Mouse (Mus musculus) R1 (cell line): ENCODE results near the gene Lonrf2.
A peak's percentile ranks its signal among the peaks of the same experiment; 100 is the strongest.

Experiments
- DNase-seq: peaks from one replicate; pipeline ENCODE4 v3.0.0-alpha.2; 2018; ENCODE audit warnings: low read depth, low spot score

Gene Lonrf2

DNA sequence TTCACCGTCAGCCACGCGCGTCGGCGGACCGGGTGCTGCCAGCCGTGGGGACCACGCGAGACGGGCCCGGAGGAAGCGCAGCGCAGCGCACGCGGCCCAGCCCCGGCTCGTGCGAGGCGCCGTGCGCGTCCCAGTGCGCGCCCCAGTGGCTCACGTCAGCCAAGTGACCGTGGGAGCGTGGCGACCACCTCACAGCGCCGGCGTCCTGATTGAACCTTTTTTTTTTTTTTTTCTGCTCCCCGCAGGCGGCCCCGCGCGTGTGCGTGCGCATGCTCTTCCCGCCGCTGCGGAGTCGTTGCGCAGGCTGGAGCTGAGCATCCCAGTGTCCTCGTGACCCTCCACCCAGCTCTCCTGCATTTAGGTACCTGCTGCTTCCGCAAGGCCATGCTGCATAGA lies at the start of gene Lonrf2:
Lonrf2 (minus strand) TSS at position 235 of the 396 bp plus-strand sequence.
- DNase-seq: peak; percentile 53

DNA sequence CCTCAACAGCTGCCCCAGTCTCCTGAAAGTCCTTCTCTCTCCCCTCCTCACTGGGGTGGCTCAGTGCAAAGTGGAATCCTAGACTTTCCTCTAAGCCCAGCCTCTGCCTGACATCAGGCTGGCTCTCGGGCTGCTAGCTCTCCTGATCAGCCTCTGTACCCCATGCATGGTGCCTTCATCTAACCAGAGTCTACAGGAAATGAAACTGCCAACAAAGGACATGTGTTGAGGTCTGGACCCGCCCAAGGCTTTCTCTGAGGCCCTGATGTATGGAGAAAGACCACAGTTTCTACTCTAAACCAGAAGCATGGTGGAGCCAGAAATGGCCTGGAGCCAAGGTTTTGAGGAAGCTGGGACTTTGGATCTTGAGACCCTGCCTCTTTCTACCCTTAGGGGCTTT lies 49.4 kb upstream of the Lonrf2 start:
- DNase-seq: no peak

DNA sequence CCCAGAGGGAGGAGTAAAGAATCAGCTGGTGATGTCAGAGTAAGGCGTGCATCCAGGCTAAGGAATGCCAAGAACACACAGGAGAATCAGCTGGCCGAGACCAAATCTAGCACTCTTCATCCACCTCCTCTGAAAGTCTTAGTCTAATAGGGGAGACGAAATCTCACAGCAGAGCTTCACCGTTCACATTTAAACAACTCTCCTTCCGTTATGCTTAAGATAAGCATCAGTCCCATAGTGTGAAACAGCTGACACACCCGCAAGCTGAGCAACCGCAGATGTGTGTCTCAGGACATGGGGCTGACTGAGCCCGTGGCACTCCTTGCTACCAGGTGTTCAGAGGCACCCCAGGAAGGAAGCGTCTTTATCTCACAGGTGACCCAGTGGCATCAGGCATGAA lies 47.3 kb upstream of the Lonrf2 start:
- DNase-seq: peak; percentile 74

DNA sequence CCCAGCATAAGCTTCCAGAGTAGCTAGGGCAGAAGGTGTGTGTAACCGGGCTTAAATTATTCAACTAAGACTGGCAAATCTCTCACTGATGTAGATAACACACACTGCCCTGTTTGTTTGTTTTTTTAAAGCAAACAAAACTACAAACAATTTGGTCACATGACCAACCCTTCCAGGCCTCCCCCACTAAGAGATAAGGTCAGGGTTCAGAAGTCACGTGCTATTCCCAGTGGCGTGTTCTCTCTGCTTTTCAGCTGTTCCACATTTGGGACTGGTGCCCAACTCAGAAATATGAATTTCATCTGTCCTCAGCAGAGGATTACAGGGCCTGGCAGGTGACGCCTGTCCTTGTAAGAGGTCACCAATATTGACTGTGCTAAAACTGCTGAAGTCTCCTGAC lies 46.2 kb upstream of the Lonrf2 start:
- DNase-seq: no peak

DNA sequence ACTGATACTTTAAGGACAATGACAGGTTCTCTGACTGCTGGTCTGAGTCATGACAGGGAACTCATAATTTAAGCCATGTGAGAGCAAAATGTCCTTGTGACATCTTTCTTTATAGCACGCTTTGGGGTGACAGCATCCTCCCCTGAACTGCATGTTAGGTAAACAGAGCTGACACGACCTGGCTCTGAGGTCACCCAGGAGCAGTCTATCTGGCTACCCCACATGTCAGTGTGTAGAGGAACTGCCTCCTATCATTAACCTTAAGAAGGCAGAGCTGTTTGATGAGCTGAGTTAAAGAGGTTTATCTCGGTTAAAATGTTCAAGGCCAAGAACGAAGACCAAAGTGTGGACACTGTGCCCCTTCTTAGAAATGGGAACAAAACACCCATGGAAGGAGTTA lies 44.9 kb upstream of the Lonrf2 start:
- no peak for DNase-seq

DNA sequence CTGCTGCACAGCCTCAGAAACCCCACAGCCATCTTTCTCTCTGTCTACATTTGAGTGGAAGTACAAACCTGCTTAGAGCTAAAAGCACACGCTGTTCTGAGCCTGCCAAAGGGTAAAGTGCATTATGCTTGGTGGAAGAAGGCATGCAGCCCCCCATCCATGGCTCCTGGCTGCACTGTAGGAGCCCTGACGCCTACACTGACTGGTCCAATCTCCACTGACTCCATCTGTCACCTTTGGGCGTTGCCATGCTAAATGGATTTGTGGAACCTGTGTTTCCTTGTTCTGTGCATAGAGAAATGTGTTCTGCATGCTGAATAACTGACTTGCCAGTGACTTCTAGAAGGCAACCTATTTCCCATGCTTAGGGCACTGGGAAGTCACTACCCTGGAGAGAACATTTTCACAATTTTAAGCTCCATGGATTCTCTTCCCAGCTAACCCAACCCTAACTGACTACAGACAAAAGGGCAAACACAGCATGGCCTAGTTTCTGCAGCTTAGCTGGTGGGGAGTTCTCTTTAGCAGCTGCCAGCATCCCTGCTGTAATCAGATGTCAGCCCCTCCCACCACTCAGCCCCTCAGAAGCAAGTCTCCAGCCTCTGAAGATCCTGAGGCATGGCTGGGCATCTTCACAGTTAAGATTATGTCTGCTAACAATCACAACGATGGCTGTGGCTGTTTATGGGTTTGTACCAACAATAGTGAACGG lies 40.3 kb upstream of the Lonrf2 start:
- DNase-seq: no peak

DNA sequence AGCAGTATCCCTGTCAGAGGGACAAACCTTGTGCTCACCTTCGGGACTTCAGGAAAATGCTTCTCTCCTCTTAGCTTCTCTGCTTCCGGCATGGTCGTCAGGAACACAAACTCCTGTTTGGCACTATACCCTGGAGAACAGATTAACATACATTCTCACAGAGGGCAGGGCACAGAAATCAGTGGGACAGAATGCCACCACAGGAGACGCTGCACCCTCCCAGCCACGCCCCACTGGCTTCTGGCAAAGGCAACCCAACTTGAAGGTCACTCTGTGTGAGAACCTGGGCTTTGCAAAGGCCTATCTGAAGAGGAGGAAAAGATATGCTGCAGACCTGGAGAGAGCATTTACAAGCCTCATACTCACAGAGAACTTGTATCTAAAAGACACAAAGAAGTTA lies 37.4 kb upstream of the Lonrf2 start:
- peak; percentile 66 for DNase-seq

DNA sequence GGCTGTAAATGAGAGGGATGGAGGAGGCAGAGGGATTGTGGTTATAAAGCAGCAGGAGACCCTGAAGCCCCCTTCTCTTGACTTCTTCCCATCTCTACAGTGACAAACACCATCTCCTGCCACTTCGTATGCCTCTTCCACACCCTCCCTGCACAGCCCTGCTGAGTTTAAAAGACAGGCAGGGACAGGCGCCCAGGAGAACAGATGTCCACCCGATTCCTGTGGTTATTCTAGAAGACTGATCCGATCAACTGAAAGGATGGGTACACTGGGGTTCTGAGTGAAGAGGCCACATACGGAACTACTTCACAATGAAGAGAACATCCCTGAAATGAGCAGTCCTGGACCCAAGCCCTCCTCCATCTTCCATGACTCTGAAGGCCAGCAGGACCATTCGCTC lies 35.3 kb upstream of the Lonrf2 start:
- DNase-seq: no peak

DNA sequence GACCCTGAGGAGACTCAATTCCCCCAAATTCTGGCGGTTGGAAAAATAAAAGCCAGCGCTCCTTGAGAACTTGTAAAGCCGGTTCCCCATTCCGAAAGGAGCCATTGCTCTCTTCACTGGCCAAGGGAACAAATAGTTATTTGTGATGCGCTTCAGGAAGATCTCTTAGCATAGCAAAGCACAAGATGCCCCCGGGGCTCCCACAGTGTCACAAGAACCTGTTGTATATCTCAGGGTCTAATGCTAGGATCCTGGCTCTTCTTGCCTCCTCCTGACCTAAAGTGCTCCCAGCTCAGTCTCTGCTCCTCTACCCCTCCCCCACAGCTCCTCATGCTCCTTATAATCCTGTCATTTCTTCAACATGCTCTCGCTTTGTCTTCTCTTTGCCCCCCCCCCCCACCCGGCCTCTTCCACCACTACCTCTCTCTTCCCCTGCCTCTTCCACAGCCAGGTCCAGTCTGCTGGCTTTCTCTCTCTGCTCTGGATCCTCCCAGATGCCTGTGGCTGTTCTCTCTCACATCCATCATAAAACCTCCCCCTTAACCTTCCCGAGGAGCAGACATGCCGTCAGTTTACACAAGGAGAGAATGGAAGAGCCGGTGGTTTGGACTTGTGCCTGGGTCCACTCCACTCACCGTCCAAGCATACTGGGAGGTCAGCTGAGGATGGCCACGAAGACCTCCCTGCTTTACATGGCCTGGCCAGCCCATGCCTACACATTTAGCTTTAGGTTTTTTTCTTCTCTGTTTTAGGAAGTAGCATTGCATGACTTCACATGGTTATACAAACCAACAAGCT lies 33.1 kb upstream of the Lonrf2 start:
- DNase-seq: peak; percentile 50

DNA sequence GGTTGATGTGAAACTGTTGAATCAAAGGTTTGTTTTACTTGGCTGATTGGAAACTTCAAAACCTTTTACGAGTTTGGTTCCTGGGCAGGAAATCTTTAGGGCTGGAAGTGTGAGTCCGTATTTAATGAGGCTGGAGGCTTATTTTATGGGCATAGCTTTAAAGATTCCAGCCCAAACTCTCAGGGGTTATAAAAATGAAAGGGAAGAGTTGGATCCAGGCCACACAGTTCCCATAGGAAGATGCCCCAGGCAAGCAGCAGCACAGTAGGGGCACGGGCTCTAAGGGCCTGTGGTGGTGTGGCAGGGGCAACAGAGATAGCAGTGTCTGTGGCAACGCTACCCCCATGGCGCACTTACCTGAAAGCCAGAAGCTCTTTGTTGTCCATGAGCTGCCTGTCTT lies 29.7 kb upstream of the Lonrf2 start:
- no peak for DNase-seq

DNA sequence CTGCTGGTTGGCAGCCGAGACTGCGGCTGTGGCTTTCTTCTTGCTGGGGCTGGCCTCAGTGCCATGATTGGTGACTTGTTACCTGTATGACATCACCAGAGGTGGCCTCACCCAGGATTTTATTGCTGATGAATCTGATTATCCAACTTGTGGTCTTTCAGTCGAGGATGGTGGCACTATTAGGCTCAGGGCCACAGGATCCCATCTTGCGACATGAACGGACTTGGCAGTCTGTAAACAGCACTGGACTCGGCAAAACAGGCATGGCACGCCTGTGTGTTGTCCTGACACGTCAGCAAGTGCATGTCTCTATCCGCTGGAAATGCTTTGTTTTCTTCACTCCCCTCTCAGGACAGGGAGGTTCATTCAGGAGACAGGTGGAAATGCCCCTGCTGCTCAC lies 27.8 kb upstream of the Lonrf2 start:
- DNase-seq: no peak

DNA sequence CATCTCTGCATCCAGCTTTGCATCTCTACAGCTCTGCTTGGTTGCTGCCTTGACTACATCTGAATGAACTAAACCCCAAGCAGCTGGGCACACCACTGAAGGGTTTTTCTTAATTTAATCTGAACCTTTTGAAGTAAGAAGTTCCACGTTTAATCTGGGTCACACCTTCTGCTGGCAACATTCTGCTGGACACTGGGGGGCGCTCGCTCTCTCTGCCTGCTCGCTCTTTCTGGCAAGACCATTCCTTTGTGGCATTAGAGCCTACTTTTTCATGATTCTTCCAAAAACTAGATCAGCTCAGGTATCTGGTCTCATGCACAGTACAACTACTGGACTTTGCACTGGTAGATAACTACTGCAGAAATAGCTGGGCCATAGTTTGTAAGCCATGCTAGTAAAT lies 25.7 kb upstream of the Lonrf2 start:
- DNase-seq: peak; percentile 33

DNA sequence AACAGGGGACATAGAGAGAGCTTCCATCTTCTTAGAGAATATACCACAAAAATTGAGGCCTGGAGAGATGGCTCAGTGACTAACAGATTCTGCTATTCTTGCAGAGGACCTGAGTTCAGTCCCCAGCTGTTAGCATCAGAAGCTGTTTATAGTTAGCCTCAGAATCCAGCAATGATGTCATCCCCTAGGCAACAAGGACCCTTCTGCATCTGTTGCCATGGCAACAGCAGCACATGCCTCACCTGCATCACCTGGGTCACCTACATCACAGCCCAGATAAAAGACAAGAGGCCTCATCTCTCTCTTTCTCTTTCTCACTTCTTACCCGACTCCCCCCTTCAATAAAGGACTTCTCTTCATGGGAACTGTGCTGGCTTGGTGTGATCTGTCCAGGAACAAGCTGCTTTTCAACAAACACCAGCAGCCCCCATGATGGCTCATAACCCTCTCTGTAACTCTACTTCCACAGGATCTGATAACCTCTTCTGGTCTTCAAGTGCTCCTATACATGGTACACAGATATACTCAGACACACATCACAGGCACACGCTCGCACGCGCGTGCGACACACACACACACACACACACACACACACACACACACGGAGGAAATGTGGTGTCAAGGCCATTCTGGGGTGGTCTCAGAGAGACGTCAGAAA lies 24.5 kb upstream of the Lonrf2 start:
- DNase-seq: no peak

DNA sequence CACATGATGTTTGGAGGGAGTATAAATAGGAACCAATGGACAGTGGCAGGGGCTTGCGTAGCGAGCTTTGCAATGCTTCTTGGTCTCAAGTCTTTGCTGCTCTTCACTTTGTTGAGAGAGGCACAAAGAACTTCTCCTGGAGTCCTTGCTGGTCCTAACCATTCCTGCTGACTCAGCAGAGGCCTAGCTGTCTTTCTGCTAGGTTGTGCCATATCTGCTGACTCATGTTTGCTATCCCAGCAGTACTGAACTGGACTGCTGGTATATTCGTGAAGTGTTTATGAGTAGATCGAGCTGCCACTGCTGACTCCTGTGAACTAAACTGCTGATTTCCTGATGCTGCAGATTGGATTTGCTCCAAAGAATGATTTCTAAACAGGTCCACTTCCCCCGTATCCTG lies 23.7 kb upstream of the Lonrf2 start:
- no peak for DNase-seq

DNA sequence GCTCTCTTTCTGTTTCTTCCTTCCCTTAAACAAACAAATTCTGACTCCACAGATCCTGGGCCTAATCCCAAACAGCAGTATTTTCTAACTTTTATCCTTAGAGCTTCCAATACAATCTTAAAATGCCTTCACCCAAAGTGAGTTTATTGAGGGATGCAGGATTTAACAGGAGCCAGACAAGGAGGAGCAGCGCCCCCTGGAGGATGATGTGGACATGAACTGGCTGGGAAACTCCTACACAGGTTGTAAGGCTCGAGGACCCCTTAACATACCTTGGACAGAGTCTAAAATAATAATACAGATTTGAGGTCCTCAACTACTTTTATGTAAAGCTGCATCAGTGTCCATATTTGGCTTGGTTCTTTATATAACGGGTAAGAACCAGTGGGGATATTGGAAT lies 19.7 kb upstream of the Lonrf2 start:
- DNase-seq: peak; percentile 84

DNA sequence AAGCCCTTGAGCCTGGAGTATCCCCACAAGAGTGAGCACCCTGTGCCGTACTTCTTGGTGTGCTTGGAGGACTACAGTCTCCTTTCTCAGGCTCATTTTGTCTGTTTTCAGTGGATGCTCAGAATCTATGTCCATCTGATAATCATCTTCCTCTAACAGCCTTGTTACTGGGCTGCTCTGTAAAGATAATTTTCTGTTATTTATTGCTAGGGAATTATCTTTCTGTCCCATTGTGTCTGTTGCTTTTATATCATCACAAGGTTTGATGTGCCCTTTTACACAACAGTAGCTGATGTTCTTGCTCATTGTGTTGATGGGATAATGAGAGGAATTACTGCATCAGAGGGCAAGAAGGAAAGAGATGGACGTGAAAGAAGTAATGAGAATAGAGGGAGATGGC lies 15.7 kb upstream of the Lonrf2 start:
- no peak for DNase-seq

DNA sequence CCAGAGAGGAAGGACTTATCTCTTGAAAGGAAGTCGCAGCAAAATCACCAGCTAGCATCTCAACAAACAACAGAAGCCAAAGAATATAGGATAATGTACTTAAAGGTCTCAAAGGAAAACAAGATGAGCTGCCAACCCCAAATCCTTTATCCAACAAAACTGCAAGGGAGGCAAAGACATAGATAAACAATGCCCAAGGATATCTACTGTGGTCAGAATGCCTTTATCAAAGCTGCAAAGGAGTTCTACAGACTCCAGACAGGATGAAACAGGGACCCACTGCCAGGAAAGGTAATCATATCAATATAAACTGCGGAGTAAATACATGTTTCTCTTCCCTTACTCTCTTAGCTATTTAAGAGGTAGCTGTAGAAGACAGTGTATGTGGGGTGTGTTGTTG lies 14.1 kb upstream of the Lonrf2 start:
- no peak for DNase-seq

DNA sequence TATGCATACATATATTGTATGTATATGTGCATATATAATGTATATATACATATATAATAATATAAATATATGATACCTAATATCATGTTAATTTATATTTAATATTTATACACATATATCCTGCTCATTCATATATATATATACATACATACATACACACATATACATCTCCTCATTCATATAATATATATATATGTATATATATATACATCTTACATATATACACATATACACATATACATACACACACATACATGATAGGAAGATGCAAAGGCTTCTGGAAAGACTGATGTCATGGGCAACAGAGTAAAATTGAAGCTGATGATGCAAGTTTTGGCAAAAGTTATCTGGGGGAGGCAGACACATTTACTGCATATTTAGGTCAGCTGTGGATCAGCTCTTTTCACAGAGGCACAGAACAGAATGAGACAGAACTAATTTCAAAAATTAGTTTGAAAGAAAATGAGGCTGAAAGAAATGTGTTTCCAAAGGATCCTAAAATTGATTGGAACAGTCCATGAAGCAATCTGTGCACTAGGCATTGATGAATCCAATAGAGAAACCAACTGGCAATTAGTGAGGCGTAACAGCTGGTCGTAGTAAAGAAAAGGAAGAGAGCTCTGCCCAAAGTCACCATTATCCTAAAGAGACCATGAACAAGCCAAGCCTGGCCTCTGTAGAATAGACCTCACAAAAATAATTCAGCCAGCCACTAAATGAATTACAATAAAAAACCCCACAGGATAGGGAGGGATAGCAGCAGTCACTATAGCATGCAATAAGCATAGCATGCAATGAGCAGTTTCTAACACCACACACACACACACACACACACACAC lies 12.2 kb upstream of the Lonrf2 start:
- no peak for DNase-seq

DNA sequence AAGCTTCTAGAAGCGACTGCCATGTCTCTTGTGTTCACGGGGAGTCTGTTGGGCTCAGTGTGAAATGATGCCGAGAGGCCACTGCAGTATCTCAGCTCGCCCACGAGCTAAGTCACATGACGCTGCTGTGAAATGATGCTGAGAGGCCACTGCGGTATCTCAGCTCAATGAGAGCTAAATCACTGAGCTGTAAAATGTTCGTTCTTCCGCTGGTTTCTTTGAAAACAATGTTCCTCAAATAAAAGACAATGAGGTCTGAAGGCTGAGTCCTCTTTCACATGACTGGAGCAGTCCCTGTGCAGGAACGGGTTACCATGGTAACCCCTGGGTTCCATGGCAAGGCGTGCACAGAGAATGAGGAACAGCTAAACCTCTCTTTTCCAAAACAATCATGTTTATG lies 11.5 kb upstream of the Lonrf2 start:
- peak; percentile 70 for DNase-seq

DNA sequence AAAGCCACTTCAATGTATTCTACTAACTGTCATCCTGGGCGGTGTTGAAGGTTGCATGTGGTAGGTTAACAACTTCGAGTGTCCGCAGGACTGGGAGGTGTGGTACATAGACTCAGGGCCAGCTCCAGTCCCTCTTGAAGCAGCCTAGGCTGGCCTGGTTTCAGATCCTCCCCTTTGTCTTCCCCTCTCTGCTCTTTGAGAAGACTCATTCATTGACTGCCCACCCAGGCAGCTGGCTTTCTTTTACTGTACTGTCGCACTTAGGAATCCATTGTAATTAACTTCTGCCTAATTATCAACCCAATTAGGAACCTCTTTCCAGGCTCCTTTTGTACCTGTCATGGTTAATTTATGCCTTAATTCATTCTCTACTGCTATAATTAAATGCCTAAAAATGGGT lies 6.8 kb upstream of the Lonrf2 start:
- no peak for DNase-seq

DNA sequence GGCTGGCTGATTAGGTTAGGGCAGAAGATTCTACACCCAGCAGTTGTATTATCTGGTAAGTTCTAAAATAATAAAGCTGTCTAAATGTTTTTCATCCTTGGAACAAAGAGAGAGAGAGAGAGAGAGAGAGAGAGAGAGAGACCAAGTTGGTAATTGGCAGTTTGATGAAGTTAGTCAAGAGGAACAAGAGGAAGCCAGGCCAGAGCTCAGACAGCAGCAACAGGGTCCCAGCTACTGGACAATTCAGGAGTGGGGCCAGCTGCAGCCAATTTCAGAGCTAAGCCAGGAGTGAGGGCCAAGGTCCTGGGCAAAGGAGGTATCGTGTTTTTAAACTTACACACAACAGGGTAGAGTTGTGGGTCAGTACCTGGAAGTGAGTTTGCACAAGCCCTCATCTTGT lies 6.3 kb upstream of the Lonrf2 start:
- no peak for DNase-seq

DNA sequence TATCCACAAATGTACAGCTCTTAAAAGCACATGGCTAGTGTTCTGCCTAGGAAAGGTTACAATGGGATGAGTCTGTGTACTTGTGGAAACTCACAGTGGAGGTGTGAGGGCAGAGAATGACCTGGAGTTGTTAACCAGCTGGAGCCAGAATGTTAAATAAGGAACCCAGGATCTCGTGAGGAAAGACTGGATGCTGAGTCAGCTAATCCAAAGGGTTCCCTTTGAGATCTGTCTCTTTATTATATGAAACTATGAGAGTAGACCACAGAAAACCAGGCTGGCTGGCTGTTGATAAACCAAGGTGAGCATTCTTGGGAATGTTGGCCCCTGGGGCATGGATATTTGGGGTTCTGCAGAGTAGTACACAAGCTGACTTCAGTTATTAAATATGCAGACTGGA lies 3.4 kb upstream of the Lonrf2 start:
- no peak for DNase-seq
